Mouse (Mus musculus) neural tube, embryonic 13.5 days (tissue): ENCODE data around the gene Uqcr11. TPM values are rescaled to one million over a fixed set of nuclear protein-coding genes. Genes with fewer than 3 reads are reported as not detected.
A peak's percentile ranks its signal among the peaks of the same experiment; 100 is the strongest.

ENCODE experiments used
- ATAC-seq: fragments of 200-750 bp; cut with Nextera tagmentation; 2 replicates; pipeline ENCODE4 v1.8.0; 2017; ENCODE audit warnings: low read depth, mild to moderate bottlenecking, moderate TSS enrichment, moderate library complexity
- H3K27ac ChIP-seq: fragments of 300-500 bp; sonication (generic); replicated peaks from 2 replicates; pipeline ENCODE4 v1.5.1; 2015; ENCODE audit warnings: moderate library complexity, mild to moderate bottlenecking, inconsistent platforms
- H3K27me3 ChIP-seq: fragments of 300-500 bp; sonication (generic); 2 replicates; pipeline ENCODE4 v1.6.1; 2015; ENCODE audit warnings: mild to moderate bottlenecking, inconsistent platforms
- H3K36me3 ChIP-seq: fragments of 300-500 bp; sonication (generic); 2 replicates; pipeline ENCODE4 v1.6.1; 2015; ENCODE audit warnings: mild to moderate bottlenecking, inconsistent platforms
- H3K4me1 ChIP-seq: fragments of 300-500 bp; sonication (generic); replicated peaks from 2 replicates; pipeline ENCODE4 v1.6.1; 2015; ENCODE audit warnings: inconsistent platforms
- H3K4me2 ChIP-seq: fragments of 300-500 bp; sonication (generic); 2 replicates; pipeline ENCODE4 v1.6.1; 2015; ENCODE audit warnings: inconsistent platforms, mild to moderate bottlenecking, moderate library complexity
- H3K4me3 ChIP-seq: fragments of 300-500 bp; sonication (generic); 2 replicates; pipeline ENCODE4 v1.5.1; 2015; ENCODE audit warnings: mild to moderate bottlenecking, inconsistent platforms
- H3K9ac ChIP-seq: fragments of 300-500 bp; sonication (generic); 2 replicates; pipeline ENCODE4 v1.6.1; 2015; ENCODE audit warnings: moderate library complexity, mild to moderate bottlenecking, inconsistent platforms
- H3K9me3 ChIP-seq: fragments of 300-500 bp; sonication (generic); 2 replicates; pipeline ENCODE4 v1.6.1; 2016; ENCODE audit warnings: inconsistent platforms
- WGBS: fragments of 180-500 bp; shearing (Covaris S2); methylation state at CpG from one replicate; pipeline ENCODE4 v1.1.7; 2015; 5-methylcytosine and 5-hydroxymethylcytosine counted together
- microRNA-seq: library from miRNA; unstranded; fragments of <30 nt; microRNA quantifications from one replicate; pipeline ENCODE4, GENCODE M21; 2016
- polyA plus RNA-seq: library from polyadenylated mRNA; unstranded; fragments of >200 nt; fragmentation: Nextera tagmentation; extraction: Ambion mirVana; gene quantifications from 2 replicates; pipeline ENCODE4 v1.2.1, GENCODE M21; 2015

The Uqcr11 gene
- polyA plus RNA-seq, 1 experiment from 2014 or later = 574 TPM

DNA sequence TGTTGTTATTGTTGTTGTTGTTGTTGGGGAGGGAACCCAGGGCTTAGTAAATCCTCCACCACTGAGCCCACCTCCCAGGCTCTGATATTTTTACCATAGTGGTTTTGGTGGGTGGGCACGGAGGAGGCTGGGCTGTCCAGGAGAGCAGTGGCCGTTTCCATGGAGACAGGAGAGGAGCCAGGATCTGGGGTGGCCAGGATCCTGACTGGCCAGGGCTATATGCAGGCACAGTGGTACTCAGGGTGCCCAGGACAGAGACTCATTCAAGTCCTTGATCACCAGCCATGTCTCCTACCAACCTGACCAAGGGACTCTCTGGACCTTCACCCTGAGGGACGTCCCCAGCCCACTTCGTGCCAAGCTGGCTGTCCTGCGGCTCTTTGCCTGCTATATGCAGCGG lies 42.9 kb downstream of the Uqcr11 start:
- H3K9me3 ChIP-seq = no peaks in the 10 kb centered on the region

GRCm38 (mm10) chr10:80357994-80358639 lies 48.5 kb downstream of the Uqcr11 start:
- H3K27ac ChIP-seq = no peak overlapping the region
- 7% methylated on average over 31 of the region's 31 CpGs for WGBS
- H3K27me3 ChIP-seq = peaks cover 83% of the 10 kb centered on the region
- peak overlapping the region; percentile 52 for H3K4me2 ChIP-seq
- H3K9ac ChIP-seq = peak overlapping the region; percentile 47
- H3K4me1 ChIP-seq = peaks cover 19% of the 10 kb centered on the region
- H3K36me3 ChIP-seq = no peaks in the 10 kb centered on the region
- H3K4me3 ChIP-seq = peak overlapping the region; percentile 27
- peak; percentile 52 for ATAC-seq
- H3K9me3 ChIP-seq = no peaks in the 10 kb centered on the region

More for the DNA sequence above, 42.9 kb downstream of the Uqcr11 start:
- Histone ChIP-seq H3K36me3 (no peaks in the 10 kb centered on the region), H3K4me3 (no peak overlapping the region), H3K9ac (no peak overlapping the region), H3K27me3 (peaks cover 52% of the 10 kb centered on the region), H3K4me1 (peaks cover 5% of the 10 kb centered on the region; the same call in 1 of the 2 replicates), H3K4me2 (no peak overlapping the region), H3K27ac (no peak overlapping the region)
- WGBS = 38% methylated on average over 6 of the region's 6 CpGs
- ATAC-seq = no peak

DNA sequence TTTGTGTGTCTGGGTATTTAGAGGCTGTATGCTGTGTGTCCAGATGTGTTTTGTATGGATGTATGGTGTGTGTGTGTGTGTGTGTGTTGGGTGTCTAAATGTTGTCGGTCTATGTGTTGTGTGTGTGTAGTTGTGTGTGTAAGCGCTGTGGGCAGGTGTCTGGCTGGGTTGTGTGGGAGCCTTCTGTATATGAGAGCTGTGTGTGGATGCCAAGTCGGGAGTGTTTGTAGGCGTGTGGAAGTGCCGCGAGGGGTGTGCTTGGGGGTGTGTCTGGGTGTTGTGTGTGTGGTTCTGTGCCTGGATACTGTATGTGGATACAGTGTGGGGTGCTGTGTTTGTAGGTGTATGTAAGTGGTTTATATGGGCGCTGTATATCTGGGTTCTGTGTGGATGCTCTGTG lies 49.3 kb downstream of the Uqcr11 start:
- no peak overlapping the region for H3K9ac ChIP-seq
- H3K4me1 ChIP-seq = peaks cover 19% of the 10 kb centered on the region

DNA sequence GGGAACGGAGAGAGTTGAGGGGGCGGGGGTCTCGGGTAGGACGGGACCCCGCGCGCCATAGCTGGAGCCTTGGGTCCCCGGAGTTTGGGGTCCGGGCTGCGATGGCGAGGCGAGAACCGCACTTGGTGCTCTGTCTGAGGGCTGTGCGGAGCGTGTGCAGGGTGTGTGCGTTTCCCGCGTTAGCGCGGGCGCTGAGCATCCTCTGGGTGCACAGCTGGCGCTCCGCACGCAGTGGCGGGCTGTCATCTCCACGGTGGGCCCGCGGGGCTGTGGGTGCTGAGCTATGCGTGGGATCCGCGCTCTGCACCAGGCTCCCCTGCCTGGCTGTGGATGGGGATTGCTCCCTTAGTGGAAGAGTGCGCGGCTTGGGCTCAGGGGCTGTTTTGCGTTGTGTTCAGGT lies 49.9 kb downstream of the Uqcr11 start:
- Histone ChIP-seq H3K4me1 (peaks cover 19% of the 10 kb centered on the region), H3K9me3 (no peaks in the 10 kb centered on the region), H3K4me3 (peak overlapping the region; percentile 33), H3K4me2 (peak overlapping the region; percentile 54), H3K27me3 (peaks cover 93% of the 10 kb centered on the region), H3K27ac (no peak overlapping the region), H3K9ac (peak overlapping the region; percentile 34; the same call in 1 of the 2 replicates), H3K36me3 (no peaks in the 10 kb centered on the region)
- 1% methylated on average over 34 of the region's 34 CpGs for WGBS
- no peak for ATAC-seq

More for the DNA sequence above, 49.3 kb downstream of the Uqcr11 start:
- H3K27ac ChIP-seq = no peak overlapping the region
- H3K36me3 ChIP-seq = no peaks in the 10 kb centered on the region
- H3K4me2 ChIP-seq = no peak overlapping the region; the same call in 1 of the 2 replicates
- no peak for ATAC-seq
- H3K9me3 ChIP-seq = no peaks in the 10 kb centered on the region
- H3K4me3 ChIP-seq = no peak overlapping the region
- H3K27me3 ChIP-seq = peaks cover 87% of the 10 kb centered on the region
- 40% methylated on average over 7 of the region's 7 CpGs for WGBS

- Histone ChIP-seq H3K4me1 (peaks cover 19% of the 10 kb centered on the region), H3K9me3 (no peaks in the 10 kb centered on the region), H3K4me3 (peak within 1 kb of the TSS; percentile 33), H3K27ac (no peak within 1 kb of the TSS), H3K4me2 (peak within 1 kb of the TSS; percentile 54), H3K27me3 (peaks cover 98% of the 10 kb centered on the region), H3K9ac (peak within 1 kb of the TSS; percentile 34; the same call in 1 of the 2 replicates), H3K36me3 (no peaks in the 10 kb centered on the region)
- WGBS = 3% methylated on average over 53 of the region's 53 CpGs
- no peak for ATAC-seq
These were observed 50.5 kb downstream of the Uqcr11 start, which contains the start of gene Plk5 for GRCm38 (mm10) chr10:80356001-80356682. TSS of gene Plk5 (plus strand) at chr10:80356459.

GRCm38 (mm10) chr10:80355431-80355830 lies 51.2 kb downstream of the Uqcr11 start:
- peaks cover 100% of the 10 kb centered on the region for H3K27me3 ChIP-seq
- WGBS = 12% methylated on average over 9 of the region's 9 CpGs

More at GRCm38 (mm10) chr10:80355431-80355830, 51.2 kb downstream of the Uqcr11 start:
- no peak overlapping the region for H3K9ac ChIP-seq
- no peak overlapping the region for H3K4me2 ChIP-seq
- no peak overlapping the region for H3K4me3 ChIP-seq
- no peak overlapping the region for H3K27ac ChIP-seq
- peaks cover 19% of the 10 kb centered on the region for H3K4me1 ChIP-seq
- ATAC-seq = no peak
- no peaks in the 10 kb centered on the region for H3K36me3 ChIP-seq
- no peaks in the 10 kb centered on the region for H3K9me3 ChIP-seq

Small RNAs within 50 kb of the gene (microRNA-seq; reads per million reads assigned to microRNA genes)
- not detected for gene Gm22721

Other genes with a start within 250 kb of the Uqcr11 start
- gene Cirbp, start 240.8 kb downstream of the Uqcr11 start, polyA plus RNA-seq = 325 and 351 TPM in 2 replicates
- gene 1600002K03Rik, start 233.9 kb downstream of the Uqcr11 start, polyA plus RNA-seq = 11.4 and 16.3 TPM in 2 replicates
- 34.0 and 34.8 TPM in 2 replicates for gene Efna2, start 227.3 kb downstream of the Uqcr11 start, polyA plus RNA-seq
- gene Mum1, start 180.4 kb downstream of the Uqcr11 start, polyA plus RNA-seq = 46.5 and 60.7 TPM in 2 replicates
- 250 and 275 TPM in 2 replicates for gene Ndufs7, start 157.7 kb downstream of the Uqcr11 start, polyA plus RNA-seq
- 31.2 and 33.0 TPM in 2 replicates for gene Gamt, start 145.8 kb downstream of the Uqcr11 start, polyA plus RNA-seq
- 59.8 and 66.5 TPM in 2 replicates for gene Dazap1, start 145.3 kb downstream of the Uqcr11 start, polyA plus RNA-seq
- 573 and 601 TPM in 2 replicates for gene Rps15, start 114.4 kb downstream of the Uqcr11 start, polyA plus RNA-seq
- 153 and 156 TPM in 2 replicates for gene Apc2, start 110.9 kb downstream of the Uqcr11 start, polyA plus RNA-seq
- gene 2310011J03Rik, start 86.3 kb downstream of the Uqcr11 start, polyA plus RNA-seq = 27.9 and 30.7 TPM in 2 replicates
- 2.9 and 3.6 TPM in 2 replicates for gene Pcsk4, start 77.3 kb downstream of the Uqcr11 start, polyA plus RNA-seq
- gene Reep6, start 76.9 kb downstream of the Uqcr11 start, polyA plus RNA-seq = 3.3 and 4.5 TPM in 2 replicates
- gene Adamtsl5, start 58.4 kb downstream of the Uqcr11 start, polyA plus RNA-seq = 1.6 and 1.8 TPM in 2 replicates
- gene Plk5, start 50.4 kb downstream of the Uqcr11 start, polyA plus RNA-seq = 1.0 and 1.5 TPM in 2 replicates
- 15.6 and 16.7 TPM in 2 replicates for gene Mex3d, start 19.2 kb downstream of the Uqcr11 start, polyA plus RNA-seq
- gene Mbd3, start 7.3 kb downstream of the Uqcr11 start, polyA plus RNA-seq = 238 and 241 TPM in 2 replicates
- 62.1 and 70.4 TPM in 2 replicates for gene Tcf3, start 26.8 kb upstream of the Uqcr11 start, polyA plus RNA-seq
- 0.92 and 1.2 TPM in 2 replicates for gene Onecut3, start 88.0 kb upstream of the Uqcr11 start, polyA plus RNA-seq
- 1.2 and 1.4 TPM in 2 replicates for gene Atp8b3, start 132.3 kb upstream of the Uqcr11 start, polyA plus RNA-seq
- gene Rexo1, start 154.7 kb upstream of the Uqcr11 start, polyA plus RNA-seq = 26.8 and 28.0 TPM in 2 replicates
- 4.9 and 5.5 TPM in 2 replicates for gene Klf16, start 170.5 kb upstream of the Uqcr11 start, polyA plus RNA-seq
- 108 and 123 TPM in 2 replicates for gene Abhd17a, start 183.5 kb upstream of the Uqcr11 start, polyA plus RNA-seq
- 62.7 and 64.8 TPM in 2 replicates for gene Scamp4, start 196.0 kb upstream of the Uqcr11 start, polyA plus RNA-seq
- gene Adat3, start 196.1 kb upstream of the Uqcr11 start, polyA plus RNA-seq = 3.0 and 4.8 TPM in 2 replicates
- gene Gm49322, start 199.2 kb upstream of the Uqcr11 start, polyA plus RNA-seq = 2.8 and 3.7 TPM in 2 replicates
- gene Csnk1g2, start 216.0 kb upstream of the Uqcr11 start, polyA plus RNA-seq = 98.0 and 110 TPM in 2 replicates